Mouse (Mus musculus): ENCODE measurements at regions not wholly inside any gene's neighbourhood (a gene's known extent, or its start where the extent isn't known, plus 50 kb on each side); places are given as distances from the start of the nearest gene placed in this dataset.
A peak's percentile ranks its signal among the peaks of the same experiment; 100 is the strongest.

DNA sequence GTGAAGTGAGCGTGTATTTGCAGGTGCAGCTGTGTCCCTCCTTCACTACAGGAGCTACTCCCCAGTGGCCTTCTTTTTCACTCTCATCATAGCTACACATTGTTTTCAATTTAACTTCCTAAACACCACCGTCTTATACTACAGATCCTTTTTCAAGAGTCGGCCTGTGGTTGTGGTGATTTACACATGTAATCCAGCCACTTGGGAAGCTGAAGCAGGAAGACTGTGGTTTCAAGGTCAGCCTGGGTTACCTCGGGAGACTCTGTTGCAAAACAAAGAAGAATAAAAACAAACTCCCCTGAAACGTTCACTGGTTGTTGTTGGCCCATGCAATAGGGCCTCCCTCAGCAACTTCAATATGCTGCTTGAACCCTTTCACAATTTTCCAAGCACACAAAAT lies 153.8 kb upstream of the Kcnh8 start:
- H3K4me1 ChIP-seq: no peaks in the 10 kb centered on the region
- H3K27ac ChIP-seq (replicated peaks): no peak overlapping the region
- no peaks in the 10 kb centered on the region for H3K27me3 ChIP-seq (ENCODE audit: low read depth, poor library complexity, severe bottlenecking)
- no peak overlapping the region for H3K4me3 ChIP-seq
- DNase-seq (ENCODE audit: low spot score): no peak
- no peaks in the 10 kb centered on the region for H3K9me3 ChIP-seq (replicated peaks)
- WGBS: 78% methylated on average over 5 of the region's 5 CpGs
- H3K36me3 ChIP-seq: no peaks in the 10 kb centered on the region

DNA sequence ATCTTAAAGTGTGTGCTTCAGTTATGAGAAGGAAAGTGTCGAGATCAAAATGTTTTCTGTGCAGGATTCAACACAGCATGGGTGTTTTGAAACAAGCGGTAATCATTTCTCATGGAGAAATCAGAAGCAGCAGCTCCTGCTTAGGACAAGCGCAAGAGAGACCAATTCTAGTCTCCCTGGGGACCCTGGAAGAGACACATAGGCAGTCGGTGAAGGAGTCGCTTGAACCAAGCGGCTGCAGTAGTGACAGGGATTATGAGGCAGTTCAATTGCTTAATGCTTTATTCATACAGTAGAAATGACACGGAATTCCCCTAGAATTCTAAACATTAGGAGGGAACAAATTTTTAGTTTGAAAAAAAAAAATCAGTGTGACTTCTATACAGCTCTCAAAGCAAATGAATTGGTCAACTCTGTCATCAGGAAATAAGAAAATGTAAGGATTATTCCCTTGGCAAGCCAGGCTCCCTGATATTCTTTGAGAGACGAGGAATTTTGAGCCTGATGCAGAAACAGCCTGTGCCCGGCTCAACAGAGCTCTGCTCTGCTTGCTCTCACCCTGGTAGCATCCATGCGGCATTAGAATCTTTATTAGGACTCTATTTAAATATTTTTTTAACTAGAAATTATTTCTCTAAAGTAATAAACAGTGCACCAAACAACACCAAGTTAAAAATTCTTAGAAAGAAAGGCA lies 143.1 kb upstream of the Kcnh8 start:
- WGBS: 52% methylated on average over 10 of the region's 10 CpGs
- DNase-seq (ENCODE audit: low spot score): no peak

DNA sequence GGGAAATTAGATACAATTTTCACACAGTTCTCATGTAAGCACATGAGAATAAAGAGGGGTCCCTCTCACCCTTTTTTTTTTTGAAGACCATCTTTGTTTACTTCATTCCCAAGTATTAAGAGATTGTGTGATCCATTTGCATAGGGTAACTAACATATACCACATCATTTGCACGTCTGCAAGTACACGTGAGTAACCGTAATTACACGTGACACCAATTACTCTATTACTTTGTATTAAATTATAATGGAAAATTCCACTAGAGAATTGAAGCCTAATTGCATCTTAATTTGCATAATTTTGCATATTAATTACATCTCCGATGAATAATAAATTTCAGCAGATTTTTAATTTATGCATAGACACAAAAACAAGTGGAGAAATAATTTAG lies 142.5 kb upstream of the Kcnh8 start:
- no peaks in the 10 kb centered on the region for H3K9me3 ChIP-seq (replicated peaks)
- WGBS: 93% methylated on average over 5 of the region's 5 CpGs
- H3K4me1 ChIP-seq: peaks cover 18% of the 10 kb centered on the region
- DNase-seq (ENCODE audit: low spot score): no peak
- no peak overlapping the region for H3K4me3 ChIP-seq
- no peak overlapping the region for H3K27ac ChIP-seq (replicated peaks)
- H3K27me3 ChIP-seq (ENCODE audit: low read depth, poor library complexity, severe bottlenecking): no peaks in the 10 kb centered on the region
- no peaks in the 10 kb centered on the region for H3K36me3 ChIP-seq

More for the DNA sequence above, 143.1 kb upstream of the Kcnh8 start:
- Histone ChIP-seq H3K27ac (replicated peaks) (no peak overlapping the region), H3K27me3 (ENCODE audit: low read depth, poor library complexity, severe bottlenecking) (no peaks in the 10 kb centered on the region), H3K9me3 (replicated peaks) (no peaks in the 10 kb centered on the region), H3K4me1 (peaks cover 18% of the 10 kb centered on the region), H3K36me3 (no peaks in the 10 kb centered on the region), H3K4me3 (no peak overlapping the region)

DNA sequence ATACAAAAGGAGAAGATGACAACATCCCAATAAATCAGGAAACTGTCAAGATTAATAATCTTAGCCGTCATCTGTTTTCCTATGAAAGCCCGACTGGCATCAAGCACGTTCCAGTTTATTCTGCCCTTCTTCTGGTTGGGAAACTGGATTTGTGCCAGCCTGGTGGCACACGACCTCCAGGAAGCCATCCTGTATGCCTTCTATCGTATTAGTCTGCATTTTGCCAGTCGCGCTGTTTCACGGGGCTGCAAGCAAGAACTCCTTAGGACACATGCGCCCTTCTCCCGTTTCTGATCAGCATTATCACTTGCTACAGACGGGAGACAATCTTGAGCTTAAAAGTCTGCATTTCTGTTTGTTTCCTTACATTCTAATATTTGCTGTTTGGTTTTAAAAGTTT lies 141.2 kb upstream of the Kcnh8 start:
- 68% methylated on average over 11 of the region's 11 CpGs for WGBS
- no peaks in the 10 kb centered on the region for H3K36me3 ChIP-seq
- no peak overlapping the region for H3K27ac ChIP-seq (replicated peaks)

DNA sequence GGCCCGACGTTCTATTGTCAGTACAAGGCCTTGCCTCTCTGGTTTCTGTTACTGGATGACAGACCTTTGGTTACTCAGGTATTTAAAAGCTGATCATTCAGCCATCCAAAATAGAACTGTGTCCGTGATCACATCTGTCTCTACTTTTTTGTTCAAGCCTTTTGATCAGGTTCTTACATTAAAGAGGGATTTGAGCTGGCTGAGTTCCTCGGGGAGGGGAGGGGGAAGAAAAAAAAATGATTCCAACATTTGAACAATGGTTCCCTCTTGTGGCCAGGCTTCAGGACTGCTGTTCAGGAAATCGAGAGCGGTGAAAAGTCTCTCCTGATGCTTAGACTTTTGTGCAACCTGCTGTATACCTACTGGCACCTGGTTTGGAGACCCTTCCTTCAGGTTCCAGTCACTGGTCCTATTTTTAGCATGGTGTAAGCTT lies 140.8 kb upstream of the Kcnh8 start:
- Histone ChIP-seq H3K9me3 (replicated peaks) (no peaks in the 10 kb centered on the region), H3K36me3 (no peaks in the 10 kb centered on the region), H3K27me3 (ENCODE audit: low read depth, poor library complexity, severe bottlenecking) (no peaks in the 10 kb centered on the region), H3K4me3 (no peak overlapping the region), H3K27ac (replicated peaks) (no peak overlapping the region), H3K4me1 (peaks cover 18% of the 10 kb centered on the region)
- DNase-seq (ENCODE audit: low spot score): peak; percentile 42
- WGBS: 27% methylated on average over 6 of the region's 6 CpGs

More for the DNA sequence above, 141.2 kb upstream of the Kcnh8 start:
- Histone ChIP-seq H3K27me3 (ENCODE audit: low read depth, poor library complexity, severe bottlenecking) (no peaks in the 10 kb centered on the region), H3K9me3 (replicated peaks) (no peaks in the 10 kb centered on the region), H3K4me3 (no peak overlapping the region), H3K4me1 (peaks cover 18% of the 10 kb centered on the region)
- DNase-seq (ENCODE audit: low spot score): no peak

DNA sequence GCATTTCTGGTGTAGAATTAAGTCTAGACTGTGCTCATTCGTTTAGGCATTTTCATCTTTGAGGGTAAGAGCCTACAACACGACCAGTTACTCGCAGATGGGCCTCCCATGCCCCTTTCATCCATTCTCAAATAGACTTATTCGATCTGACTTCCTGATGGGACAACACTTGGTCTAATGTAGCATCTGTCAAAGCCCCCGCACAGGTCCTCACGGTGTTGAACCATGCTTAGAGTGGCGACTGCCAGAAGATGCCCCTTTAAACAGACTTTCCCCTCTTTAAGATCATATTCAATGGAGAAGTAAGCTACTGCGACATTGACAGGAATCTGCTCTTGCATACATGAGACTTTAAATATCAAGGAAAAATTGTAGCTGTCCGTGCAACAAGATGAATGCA lies 140.1 kb upstream of the Kcnh8 start:
- peaks cover 18% of the 10 kb centered on the region for H3K4me1 ChIP-seq
- H3K36me3 ChIP-seq: no peaks in the 10 kb centered on the region
- no peak overlapping the region for H3K4me3 ChIP-seq
- no peak overlapping the region for H3K27ac ChIP-seq (replicated peaks)
- WGBS: 86% methylated on average over 9 of the region's 9 CpGs
- no peaks in the 10 kb centered on the region for H3K27me3 ChIP-seq (ENCODE audit: low read depth, poor library complexity, severe bottlenecking)
- DNase-seq (ENCODE audit: low spot score): no peak
- H3K9me3 ChIP-seq (replicated peaks): no peaks in the 10 kb centered on the region

DNA sequence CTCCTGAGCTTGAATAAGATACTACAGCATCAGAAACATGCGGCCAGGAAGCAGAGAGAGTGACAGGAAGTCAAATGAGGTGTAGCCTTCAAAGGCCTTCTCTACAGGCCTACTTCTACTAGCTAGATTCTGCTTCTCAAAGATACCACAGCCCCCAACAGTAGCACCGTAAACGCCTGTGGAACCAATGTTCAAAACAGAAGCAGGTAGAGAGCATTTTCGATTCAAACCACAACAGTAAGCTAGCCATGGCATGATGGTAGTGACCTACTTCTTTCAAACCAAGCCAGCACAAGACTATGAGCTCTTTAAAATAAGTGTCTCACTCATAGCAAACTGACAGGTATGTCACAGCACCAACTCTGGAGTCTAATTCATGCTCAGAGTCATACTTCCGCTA lies 134.0 kb upstream of the Kcnh8 start:
- DNase-seq (ENCODE audit: low spot score): no peak
- no peaks in the 10 kb centered on the region for H3K36me3 ChIP-seq
- peaks cover 3% of the 10 kb centered on the region for H3K4me1 ChIP-seq
- H3K27me3 ChIP-seq (ENCODE audit: low read depth, poor library complexity, severe bottlenecking): no peaks in the 10 kb centered on the region
- 93% methylated on average over 5 of the region's 5 CpGs for WGBS
- H3K27ac ChIP-seq (replicated peaks): no peak overlapping the region
- no peaks in the 10 kb centered on the region for H3K9me3 ChIP-seq (replicated peaks)
- no peak overlapping the region for H3K4me3 ChIP-seq

DNA sequence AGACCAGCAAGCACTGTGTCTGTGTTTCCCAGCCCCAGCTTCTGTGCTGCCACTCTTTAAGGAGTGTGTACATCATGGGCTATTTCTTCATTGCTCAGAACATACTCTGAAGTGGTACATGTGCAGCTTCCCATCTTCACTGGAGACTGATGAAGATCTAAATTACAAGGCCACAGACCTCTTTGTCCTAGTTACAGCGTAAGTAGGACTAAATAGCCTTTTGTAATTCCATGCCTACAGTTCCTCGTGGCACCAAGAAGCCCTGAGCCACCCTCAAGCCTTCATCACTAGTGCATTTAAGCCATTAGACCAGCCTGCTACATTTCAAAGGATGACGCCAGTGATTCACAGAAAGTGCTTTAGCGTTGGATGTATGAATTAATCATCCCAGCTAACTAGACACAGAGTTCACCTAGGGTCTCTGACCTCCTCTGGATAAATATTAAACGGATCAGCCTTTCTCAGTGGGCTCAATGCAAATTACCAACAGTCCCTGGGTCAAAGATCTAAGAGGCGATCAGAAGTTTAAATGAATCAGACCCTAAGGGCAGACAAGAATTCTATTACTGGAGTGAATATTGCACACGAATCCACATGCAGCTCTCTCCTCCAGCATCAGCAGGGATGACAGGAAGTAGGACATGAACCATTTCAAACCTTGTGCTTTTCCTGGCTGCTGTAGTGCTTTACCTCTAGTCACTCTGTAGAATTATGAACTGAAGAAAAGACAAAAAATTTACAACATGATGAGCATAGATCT lies 123.0 kb upstream of the Kcnh8 start:
- peak overlapping the region; percentile 63 for H3K27ac ChIP-seq (replicated peaks)
- H3K4me3 ChIP-seq: no peak overlapping the region
- DNase-seq (ENCODE audit: low spot score): no peak
- H3K27me3 ChIP-seq (ENCODE audit: low read depth, poor library complexity, severe bottlenecking): no peaks in the 10 kb centered on the region
- H3K9me3 ChIP-seq (replicated peaks): no peaks in the 10 kb centered on the region
- H3K4me1 ChIP-seq: peaks cover 22% of the 10 kb centered on the region
- WGBS: 41% methylated on average over 7 of the region's 7 CpGs
- no peaks in the 10 kb centered on the region for H3K36me3 ChIP-seq

DNA sequence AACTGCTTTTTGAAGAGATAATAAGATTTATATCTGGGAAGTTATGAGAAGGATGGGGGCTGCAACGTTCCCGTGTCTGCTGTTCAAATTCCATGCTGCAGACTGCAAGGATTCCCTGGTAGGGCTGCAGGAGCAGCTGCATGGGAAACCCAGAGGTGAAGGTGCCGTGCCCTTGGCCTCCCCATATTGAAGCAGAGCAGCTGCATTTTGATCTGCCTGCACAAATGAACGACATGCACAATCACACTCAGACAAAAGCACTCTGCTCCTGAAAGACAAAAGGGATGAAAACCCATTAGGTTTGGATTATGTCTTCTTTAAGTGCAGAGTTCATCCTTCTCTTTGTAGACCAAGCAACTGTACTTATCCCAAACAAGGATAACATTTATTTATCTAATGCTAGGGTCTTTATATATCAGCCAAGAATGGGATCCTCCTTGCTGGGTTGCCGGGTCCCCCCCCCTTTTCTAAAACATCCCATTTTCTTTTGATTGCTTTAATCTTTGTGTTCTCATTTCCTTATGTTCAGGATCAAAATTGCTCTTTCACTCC lies 122.3 kb upstream of the Kcnh8 start:
- H3K36me3 ChIP-seq: no peaks in the 10 kb centered on the region
- H3K27me3 ChIP-seq (ENCODE audit: low read depth, poor library complexity, severe bottlenecking): no peaks in the 10 kb centered on the region
- no peak overlapping the region for H3K4me3 ChIP-seq
- peaks cover 22% of the 10 kb centered on the region for H3K4me1 ChIP-seq
- DNase-seq (ENCODE audit: low spot score): peak; percentile 38
- H3K27ac ChIP-seq (replicated peaks): peak overlapping the region; percentile 63
- 27% methylated on average over 5 of the region's 5 CpGs for WGBS
- H3K9me3 ChIP-seq (replicated peaks): no peaks in the 10 kb centered on the region

DNA sequence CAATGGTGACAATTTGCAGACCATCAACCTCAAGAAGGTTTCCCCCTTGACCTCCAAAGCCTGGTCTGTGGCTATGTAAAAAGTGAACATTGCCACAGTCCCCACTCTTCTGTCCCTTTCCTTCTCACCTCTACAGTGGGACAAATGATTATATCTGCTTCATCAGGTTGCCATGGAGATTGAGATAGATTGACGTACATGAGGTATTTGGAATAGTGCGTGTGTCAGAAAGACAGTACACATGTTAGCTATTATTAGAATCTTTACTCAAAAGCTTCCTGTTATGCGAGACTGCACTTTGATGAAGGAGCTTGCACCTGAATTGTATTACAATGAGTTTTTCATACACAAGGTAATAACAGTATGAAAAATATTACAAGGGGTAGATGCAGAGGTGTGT lies 95.7 kb upstream of the Kcnh8 start:
- H3K36me3 ChIP-seq: no peaks in the 10 kb centered on the region
- H3K27me3 ChIP-seq (ENCODE audit: low read depth, poor library complexity, severe bottlenecking): no peaks in the 10 kb centered on the region
- no peak overlapping the region for H3K27ac ChIP-seq (replicated peaks)
- H3K9me3 ChIP-seq (replicated peaks): no peaks in the 10 kb centered on the region
- H3K4me3 ChIP-seq: no peak overlapping the region
- WGBS: 89% methylated on average over 3 of the region's 3 CpGs
- H3K4me1 ChIP-seq: no peaks in the 10 kb centered on the region
- no peak for DNase-seq (ENCODE audit: low spot score)

DNA sequence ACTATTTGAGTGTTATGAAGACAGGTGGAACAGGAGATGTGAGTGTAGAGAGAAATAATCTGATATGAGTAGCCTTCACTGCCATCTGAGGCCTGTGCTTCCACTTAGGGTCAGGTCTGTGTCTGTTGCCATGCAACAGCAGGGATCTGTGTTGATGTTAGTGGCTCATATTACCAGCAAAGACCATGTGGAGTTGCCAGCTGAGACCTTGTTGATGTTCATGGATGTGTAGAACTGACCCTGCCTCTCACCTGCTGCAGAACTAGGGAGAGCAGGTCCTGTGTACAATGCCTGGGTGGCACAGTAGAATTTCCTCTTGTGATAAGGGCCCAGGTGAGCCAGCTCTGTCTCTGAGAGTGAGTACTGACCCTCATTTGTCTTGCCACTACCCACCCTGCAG lies 72.2 kb upstream of the Kcnh8 start:
- Histone ChIP-seq H3K27me3 (ENCODE audit: low read depth, poor library complexity, severe bottlenecking) (no peaks in the 10 kb centered on the region), H3K4me3 (no peak overlapping the region), H3K27ac (replicated peaks) (no peak overlapping the region), H3K9me3 (replicated peaks) (no peaks in the 10 kb centered on the region), H3K4me1 (no peaks in the 10 kb centered on the region), H3K36me3 (no peaks in the 10 kb centered on the region)
- DNase-seq (ENCODE audit: low spot score): no peak
